Mouse (Mus musculus): ENCODE measurements around the gene Tnni3k. TPM values are rescaled to one million over a fixed set of nuclear protein-coding genes. Genes with fewer than 3 reads are reported as not detected.

The Tnni3k gene
- polyA plus RNA-seq, 1 experiment = 0.05 TPM

DNA sequence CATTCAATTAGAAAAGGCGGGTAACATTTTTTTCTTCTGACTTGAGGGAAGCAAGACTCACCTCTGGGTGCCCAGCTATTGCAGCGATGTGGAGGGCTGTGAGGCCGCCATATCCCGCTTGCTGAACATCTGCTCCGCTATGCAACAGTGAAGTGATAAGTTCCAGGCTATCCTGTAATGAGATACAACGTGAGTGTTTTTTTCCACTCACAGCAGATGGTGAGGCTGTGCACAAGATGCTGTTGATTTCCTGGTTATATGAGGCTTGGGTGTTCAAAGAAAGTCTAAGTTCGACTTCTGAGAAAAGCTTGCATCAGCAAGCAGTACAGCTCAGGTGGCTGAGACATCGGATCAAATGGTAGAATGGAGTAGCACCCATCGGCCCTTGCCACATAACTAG is 25.0 kb downstream of the Tnni3k start:
- no peak for DNase-seq
- H3K4me3 ChIP-seq (ENCODE audit: insufficient read depth, low read depth, low read length) = no peak overlapping the region
- no peaks in the 10 kb centered on the region; the same call in 1 of the 2 replicates for H3K27me3 ChIP-seq (replicated peaks; ENCODE audit: control insufficient read depth, insufficient read depth, low read length)
- no peaks in the 10 kb centered on the region for H3K4me1 ChIP-seq (ENCODE audit: control insufficient read depth, insufficient read depth, low read length)
- H3K27ac ChIP-seq (ENCODE audit: insufficient read depth, low read depth, low read length) = no peak overlapping the region
- no peaks in the 10 kb centered on the region for H3K36me3 ChIP-seq (ENCODE audit: control insufficient read depth, insufficient read depth, low read length)
- TF ChIP-seq CTCF (conservative IDR thresholded peaks at IDR 0.05; ENCODE audit: insufficient read depth, insufficient read length, low read depth, low read length) = no peak
- no peak for TF ChIP-seq POLR2A (IDR thresholded peaks at IDR 0.05; ENCODE audit: low read depth, low read length)
- 87% methylated on average over 9 of the region's 9 CpGs for WGBS

DNA sequence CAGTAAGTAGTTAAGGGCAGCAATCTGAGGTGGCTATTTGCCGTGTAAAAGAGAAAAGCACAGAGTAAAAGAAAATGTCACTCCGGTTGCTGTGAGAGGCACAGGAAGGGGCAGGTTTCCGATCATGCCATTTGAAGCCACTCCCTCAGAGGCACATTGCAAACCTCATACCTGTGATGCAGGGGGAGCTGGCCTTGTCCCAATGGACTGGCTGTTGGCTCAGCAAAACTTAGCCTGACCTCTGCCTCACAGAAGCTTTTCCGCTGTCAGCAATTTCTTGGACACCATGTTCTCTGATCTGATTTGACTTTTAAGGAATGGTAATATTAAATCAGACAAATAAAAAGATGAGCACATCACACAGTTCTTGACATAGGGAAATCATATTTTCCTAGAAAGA is 52.4 kb downstream of the Tnni3k start:
- TF ChIP-seq POLR2A (IDR thresholded peaks at IDR 0.05; ENCODE audit: low read depth, low read length) (no peak), CTCF (conservative IDR thresholded peaks at IDR 0.05; ENCODE audit: insufficient read depth, insufficient read length, low read depth, low read length) (no peak)
- H3K36me3 ChIP-seq (ENCODE audit: control insufficient read depth, insufficient read depth, low read length) = no peaks in the 10 kb centered on the region
- peak; percentile 72 for DNase-seq

GRCm38 (mm10) chr3:155001056-155001455 is 54.2 kb downstream of the Tnni3k start:
- H3K4me1 ChIP-seq (ENCODE audit: control insufficient read depth, insufficient read depth, low read length) = no peaks in the 10 kb centered on the region
- no peak for TF ChIP-seq CTCF (conservative IDR thresholded peaks at IDR 0.05; ENCODE audit: insufficient read depth, insufficient read length, low read depth, low read length)
- TF ChIP-seq POLR2A (IDR thresholded peaks at IDR 0.05; ENCODE audit: low read depth, low read length) = no peak
- no peaks in the 10 kb centered on the region for H3K27me3 ChIP-seq (replicated peaks; ENCODE audit: control insufficient read depth, insufficient read depth, low read length)
- H3K27ac ChIP-seq (ENCODE audit: insufficient read depth, low read depth, low read length) = no peak overlapping the region
- H3K36me3 ChIP-seq (ENCODE audit: control insufficient read depth, insufficient read depth, low read length) = no peaks in the 10 kb centered on the region
- no peak overlapping the region for H3K4me3 ChIP-seq (ENCODE audit: insufficient read depth, low read depth, low read length)
- DNase-seq = no peak

More for the DNA sequence above, 52.4 kb downstream of the Tnni3k start:
- no peak overlapping the region for H3K27ac ChIP-seq (ENCODE audit: insufficient read depth, low read depth, low read length)
- no peaks in the 10 kb centered on the region for H3K27me3 ChIP-seq (replicated peaks; ENCODE audit: control insufficient read depth, insufficient read depth, low read length)
- H3K4me3 ChIP-seq (ENCODE audit: insufficient read depth, low read depth, low read length) = no peak overlapping the region
- WGBS = 43% methylated on average over 4 of the region's 4 CpGs
- H3K4me1 ChIP-seq (ENCODE audit: control insufficient read depth, insufficient read depth, low read length) = no peaks in the 10 kb centered on the region

DNA sequence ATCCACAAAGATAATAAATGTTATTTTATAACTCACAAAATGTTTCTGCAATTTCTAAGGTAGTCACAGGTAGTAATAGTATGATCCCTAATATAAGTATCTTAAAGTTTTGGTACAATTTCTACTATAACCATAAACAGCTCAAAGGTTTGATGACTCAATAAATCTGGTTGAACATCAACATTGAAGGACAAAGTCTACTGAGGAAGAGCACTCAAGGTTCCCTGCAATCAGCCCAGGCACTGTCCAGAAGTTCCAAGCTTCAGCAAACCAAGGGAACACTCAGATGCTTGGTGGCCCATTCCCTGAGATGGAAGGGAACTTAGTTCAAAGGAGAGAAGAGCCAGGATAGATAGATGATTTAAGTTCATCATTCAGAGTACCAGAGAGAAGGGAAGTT is 62.5 kb downstream of the Tnni3k start:
- Histone ChIP-seq H3K4me3 (ENCODE audit: insufficient read depth, low read depth, low read length) (no peak overlapping the region), H3K4me1 (ENCODE audit: control insufficient read depth, insufficient read depth, low read length) (no peaks in the 10 kb centered on the region), H3K27ac (ENCODE audit: insufficient read depth, low read depth, low read length) (no peak overlapping the region), H3K27me3 (replicated peaks; ENCODE audit: control insufficient read depth, insufficient read depth, low read length) (no peaks in the 10 kb centered on the region; the same call in 1 of the 2 replicates), H3K36me3 (ENCODE audit: control insufficient read depth, insufficient read depth, low read length) (no peaks in the 10 kb centered on the region)
- peak; percentile 32 for DNase-seq
- no peak for TF ChIP-seq POLR2A (IDR thresholded peaks at IDR 0.05; ENCODE audit: low read depth, low read length)
- no peak for TF ChIP-seq CTCF (conservative IDR thresholded peaks at IDR 0.05; ENCODE audit: insufficient read depth, insufficient read length, low read depth, low read length)

DNA sequence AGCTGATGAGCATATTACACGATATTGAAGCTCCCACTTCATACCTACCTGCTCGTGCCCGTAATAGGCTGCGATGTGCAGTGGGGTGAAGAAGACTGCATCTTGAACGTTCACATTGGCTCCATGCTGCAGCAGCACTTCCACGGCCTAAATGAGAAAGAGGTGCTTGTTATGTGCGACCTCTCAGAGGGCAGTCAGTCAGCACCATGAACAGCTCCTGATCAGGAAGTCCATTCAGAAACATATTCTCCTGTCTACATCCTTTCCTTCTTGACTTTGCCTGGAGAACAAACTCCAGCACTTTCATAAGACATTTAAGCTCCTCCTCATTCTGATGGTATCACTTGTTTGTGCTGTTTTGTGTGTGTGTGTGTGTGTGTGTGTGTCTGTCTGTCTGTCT is 76.1 kb downstream of the Tnni3k start:
- no peak overlapping the region for H3K27ac ChIP-seq (ENCODE audit: insufficient read depth, low read depth, low read length)
- WGBS = 70% methylated on average over 7 of the region's 7 CpGs

DNA sequence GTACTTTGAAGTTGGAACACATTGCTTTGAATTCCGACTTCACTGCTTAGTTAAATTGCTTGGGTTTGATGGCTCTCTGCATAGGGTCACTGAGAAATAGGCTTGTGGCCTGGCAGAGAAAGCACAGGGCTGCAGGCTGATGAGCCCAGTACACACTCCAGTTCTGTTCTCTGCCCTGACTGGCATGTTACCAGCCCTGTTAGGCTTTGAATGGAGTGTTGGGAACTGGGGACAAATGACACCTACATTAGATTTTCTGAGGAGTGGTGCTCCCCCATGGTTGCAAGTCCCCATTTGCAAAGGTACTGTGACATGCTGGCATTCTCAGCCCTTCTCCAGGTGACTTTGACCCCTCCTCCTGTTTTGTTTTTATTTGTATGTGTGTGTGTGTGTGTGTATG is 83.6 kb downstream of the Tnni3k start:
- no peak for DNase-seq
- no peaks in the 10 kb centered on the region for H3K36me3 ChIP-seq (ENCODE audit: control insufficient read depth, insufficient read depth, low read length)
- 68% methylated on average over 1 of the region's 1 CpGs for WGBS
- H3K27ac ChIP-seq (ENCODE audit: insufficient read depth, low read depth, low read length) = no peak overlapping the region
- TF ChIP-seq CTCF (conservative IDR thresholded peaks at IDR 0.05; ENCODE audit: insufficient read depth, insufficient read length, low read depth, low read length) = no peak
- no peak for TF ChIP-seq POLR2A (IDR thresholded peaks at IDR 0.05; ENCODE audit: low read depth, low read length)
- H3K4me3 ChIP-seq (ENCODE audit: insufficient read depth, low read depth, low read length) = no peak overlapping the region
- H3K4me1 ChIP-seq (ENCODE audit: control insufficient read depth, insufficient read depth, low read length) = peaks cover 3% of the 10 kb centered on the region; the same call in 1 of the 2 replicates
- H3K27me3 ChIP-seq (replicated peaks; ENCODE audit: control insufficient read depth, insufficient read depth, low read length) = no peaks in the 10 kb centered on the region

More for the DNA sequence above, 76.1 kb downstream of the Tnni3k start:
- Histone ChIP-seq H3K4me1 (ENCODE audit: control insufficient read depth, insufficient read depth, low read length) (no peaks in the 10 kb centered on the region), H3K4me3 (ENCODE audit: insufficient read depth, low read depth, low read length) (no peak overlapping the region), H3K27me3 (replicated peaks; ENCODE audit: control insufficient read depth, insufficient read depth, low read length) (no peaks in the 10 kb centered on the region), H3K36me3 (ENCODE audit: control insufficient read depth, insufficient read depth, low read length) (no peaks in the 10 kb centered on the region)
- no peak for DNase-seq
- TF ChIP-seq POLR2A (IDR thresholded peaks at IDR 0.05; ENCODE audit: low read depth, low read length) (no peak), CTCF (conservative IDR thresholded peaks at IDR 0.05; ENCODE audit: insufficient read depth, insufficient read length, low read depth, low read length) (no peak)

- H3K4me3 ChIP-seq (ENCODE audit: insufficient read depth, low read depth, low read length) = no peak overlapping the region
- H3K36me3 ChIP-seq (ENCODE audit: control insufficient read depth, insufficient read depth, low read length) = no peaks in the 10 kb centered on the region
- H3K27me3 ChIP-seq (replicated peaks; ENCODE audit: control insufficient read depth, insufficient read depth, low read length) = no peaks in the 10 kb centered on the region
- H3K4me1 ChIP-seq (ENCODE audit: control insufficient read depth, insufficient read depth, low read length) = peaks cover 3% of the 10 kb centered on the region; the same call in 1 of the 2 replicates
- DNase-seq = no peak
- WGBS = 57% methylated on average over 2 of the region's 2 CpGs
- H3K27ac ChIP-seq (ENCODE audit: insufficient read depth, low read depth, low read length) = no peak overlapping the region
- TF ChIP-seq POLR2A (IDR thresholded peaks at IDR 0.05; ENCODE audit: low read depth, low read length) = no peak
- TF ChIP-seq CTCF (conservative IDR thresholded peaks at IDR 0.05; ENCODE audit: insufficient read depth, insufficient read length, low read depth, low read length) = no peak
Observed at GRCm38 (mm10) chr3:154970981-154971380, 84.2 kb downstream of the Tnni3k start.
